Mouse (Mus musculus) lung, adult 2 months (tissue): ENCODE results near the gene Sf3a1.

Experiments used
- CTCF ChIP-seq: fragments of 200-500 bp; IDR thresholded peaks from 2 replicates; pipeline ENCODE4 v1.5.1; 2011; ENCODE audit warnings: mild to moderate bottlenecking, low read length, control low read depth; ENCODE audit not compliant: insufficient read depth
- POLR2A ChIP-seq: fragments of 200-500 bp; IDR thresholded peaks from 2 replicates; pipeline ENCODE4 v1.6.1; 2011; ENCODE audit warnings: low read depth, mild to moderate bottlenecking, control low read depth, low read length, borderline replicate concordance; ENCODE audit errors: extremely low read depth

GRCm38 (mm10) chr11:4224223-4224622 lies 64.1 kb downstream of the Sf3a1 start:
- TF ChIP-seq POLR2A (no peak), CTCF (no peak)
